Mouse (Mus musculus): ENCODE results near the gene Cep131. TPM values are rescaled to one million over a fixed set of nuclear protein-coding genes. Genes with fewer than 3 reads are reported as not detected.

The Cep131 gene
- polyA plus RNA-seq, 1 experiment from 2014 or later, result 14.2 TPM

DNA sequence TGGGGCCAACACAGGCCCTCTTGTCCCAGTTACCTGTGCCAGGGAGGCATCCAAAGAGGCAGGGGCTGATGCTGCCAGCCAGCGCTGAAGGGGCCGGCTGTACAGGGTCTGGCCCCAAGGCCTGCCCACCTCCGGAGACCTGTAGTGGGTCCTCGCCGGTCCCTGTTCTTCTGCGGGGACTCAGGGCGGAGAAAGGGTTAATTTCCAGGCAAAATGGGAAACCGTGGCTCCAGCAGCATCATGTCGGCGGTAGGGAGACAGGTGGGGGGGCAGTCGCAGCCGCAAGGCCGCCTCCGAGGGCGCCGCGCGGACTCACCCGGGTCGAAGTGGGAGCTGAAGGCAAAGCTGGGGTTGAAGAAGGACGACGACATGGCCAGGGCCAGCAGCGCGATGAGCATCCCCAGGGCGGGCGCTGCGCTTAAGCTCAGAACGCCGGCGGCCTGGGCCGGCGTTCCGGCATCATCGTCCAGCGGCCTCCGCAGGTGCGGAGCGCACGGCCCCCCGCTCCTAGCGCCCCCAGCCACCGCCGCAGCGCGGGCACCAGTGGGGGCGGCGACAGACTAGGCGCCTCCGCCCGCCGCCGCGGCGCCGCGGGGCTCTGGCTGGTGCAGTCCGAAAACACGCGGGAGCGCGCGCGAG, 40.0 kb downstream of the Cep131 start, which contains the start of gene Aatk:
Gene Aatk, minus strand, starts transcription at position 615 of the 639 bp plus-strand sequence.
- Histone ChIP-seq H3K4me3 (replicated peaks) (peak within 1 kb of the TSS; percentile 56), H3K27me3 (replicated peaks) (peaks cover 27% of the 10 kb centered on the region), H3K36me3 (no peaks in the 10 kb centered on the region), H3K9me3 (no peaks in the 10 kb centered on the region), H3K27ac (peak within 1 kb of the TSS; percentile 32; the same call in 1 of the 2 replicates), H3K4me1 (replicated peaks) (peaks cover 38% of the 10 kb centered on the region), H3K9ac (peak within 1 kb of the TSS; percentile 58), H3K4me2 (replicated peaks) (peak within 1 kb of the TSS; percentile 95)
- 2% methylated on average over 62 of the region's 63 CpGs for WGBS
- peak; percentile 32; the same call in 1 of the 2 replicates for ATAC-seq

DNA sequence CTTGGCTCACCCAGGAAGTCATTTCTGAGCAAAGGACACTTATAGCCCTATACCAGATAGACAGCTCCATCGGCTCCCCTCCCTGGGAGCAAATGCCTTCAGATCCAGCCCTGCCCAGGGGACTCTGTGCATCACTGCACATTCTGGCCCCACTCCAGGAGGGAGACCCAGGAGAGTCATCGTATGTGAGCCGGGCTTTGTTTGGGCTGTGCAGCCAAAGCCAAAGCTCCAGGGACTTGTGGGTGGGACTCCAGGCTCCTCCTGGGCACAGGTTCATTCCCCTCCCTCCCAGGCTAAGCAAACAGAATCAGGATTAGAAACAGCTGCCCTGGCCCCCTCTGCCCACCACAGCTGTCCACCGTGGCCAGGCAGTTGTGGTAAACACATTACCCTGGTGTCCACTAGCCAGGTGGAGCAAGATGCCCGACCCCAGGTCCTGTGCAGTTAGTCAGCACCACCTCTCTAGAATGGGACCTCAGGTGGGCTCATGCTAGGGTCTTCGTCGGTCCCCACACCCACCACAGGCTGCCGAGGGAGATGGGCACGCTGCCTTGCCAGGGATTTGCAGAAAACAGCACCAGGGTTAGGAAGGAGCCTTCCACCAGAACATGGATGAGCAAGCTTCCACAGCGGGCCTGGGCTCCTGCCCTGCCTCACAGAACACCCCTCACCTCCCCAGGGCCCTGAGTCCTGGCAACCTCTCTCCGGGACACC, 40.6 kb downstream of the Cep131 start:
- peaks cover 35% of the 10 kb centered on the region for H3K4me1 ChIP-seq (replicated peaks)
- ATAC-seq, result no peak
- no peaks in the 10 kb centered on the region for H3K9me3 ChIP-seq
- peak overlapping the region; percentile 95 for H3K4me2 ChIP-seq (replicated peaks)
- peaks cover 27% of the 10 kb centered on the region for H3K27me3 ChIP-seq (replicated peaks)
- H3K4me3 ChIP-seq (replicated peaks), result peak overlapping the region; percentile 56
- H3K9ac ChIP-seq, result peak overlapping the region; percentile 58
- no peak overlapping the region for H3K27ac ChIP-seq
- 44% methylated on average over 11 of the region's 11 CpGs for WGBS
- H3K36me3 ChIP-seq, result no peaks in the 10 kb centered on the region

DNA sequence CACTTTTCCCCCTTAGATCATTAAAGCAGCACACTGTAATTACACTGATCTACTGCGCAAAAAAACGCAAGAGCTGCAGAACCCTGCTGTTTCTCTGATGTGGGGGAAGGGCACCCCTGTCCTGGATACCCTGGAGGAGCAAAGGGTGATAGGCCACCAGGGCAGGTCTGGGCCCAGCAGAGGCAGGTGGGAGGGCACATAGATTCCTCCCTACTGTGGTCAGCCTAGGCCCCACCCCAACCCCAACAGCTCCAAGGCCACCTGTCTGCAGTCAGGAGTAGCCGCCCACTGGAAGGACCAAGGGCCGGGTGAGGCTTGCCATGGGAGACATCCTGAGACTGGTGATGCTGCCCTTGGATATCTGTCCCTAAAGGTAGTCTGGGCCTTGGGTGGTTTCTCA, 41.3 kb downstream of the Cep131 start:
- H3K4me1 ChIP-seq (replicated peaks), result peaks cover 35% of the 10 kb centered on the region
- no peak for ATAC-seq
- H3K4me3 ChIP-seq (replicated peaks), result no peak overlapping the region
- no peak overlapping the region for H3K9ac ChIP-seq
- H3K36me3 ChIP-seq, result no peaks in the 10 kb centered on the region
- H3K9me3 ChIP-seq, result no peaks in the 10 kb centered on the region
- peaks cover 27% of the 10 kb centered on the region for H3K27me3 ChIP-seq (replicated peaks)
- no peak overlapping the region for H3K27ac ChIP-seq
- peak overlapping the region; percentile 95; the same call in 1 of the 2 replicates for H3K4me2 ChIP-seq (replicated peaks)
- 65% methylated on average over 4 of the region's 4 CpGs for WGBS

DNA sequence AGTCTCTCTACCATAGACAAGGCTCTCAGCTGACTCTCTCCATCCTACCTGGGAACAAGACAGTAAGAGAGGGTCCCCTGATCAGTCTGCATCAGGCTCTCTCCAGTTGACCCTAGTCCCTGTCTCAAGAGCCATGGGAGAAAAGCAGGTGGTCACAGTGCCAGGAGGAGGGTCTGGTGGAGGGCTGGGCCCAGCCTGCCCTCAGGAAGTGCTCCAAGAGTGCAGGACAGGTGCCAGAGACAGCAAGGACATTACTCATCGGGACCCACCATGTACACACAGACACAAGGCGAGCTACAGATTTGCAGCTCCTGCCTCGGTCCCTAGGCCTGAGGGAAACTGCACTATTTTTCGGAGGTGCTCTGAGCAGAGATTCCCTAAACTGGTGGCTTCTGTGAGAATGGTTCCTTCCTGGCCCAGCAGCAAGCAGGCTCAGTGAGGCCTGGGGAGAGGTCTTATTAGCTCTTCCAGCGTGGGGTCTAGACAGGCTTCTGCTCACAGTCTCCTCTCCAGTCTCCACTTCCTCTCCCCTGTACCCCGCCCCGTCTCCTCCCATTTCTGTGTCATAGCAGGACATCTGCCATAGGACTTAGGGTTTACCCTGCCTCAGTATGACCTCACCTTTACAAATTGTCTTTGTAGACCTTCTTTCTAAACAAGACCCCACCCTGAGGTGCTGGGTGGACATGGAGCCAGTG, 44.3 kb downstream of the Cep131 start:
- Histone ChIP-seq H3K27ac (peak overlapping the region; percentile 15; the same call in 1 of the 2 replicates), H3K4me1 (replicated peaks) (peaks cover 29% of the 10 kb centered on the region), H3K4me3 (replicated peaks) (no peak overlapping the region), H3K9ac (0 out of 2 replicates have a peak overlapping the region, but pooled peaks have one; percentile 4), H3K9me3 (no peaks in the 10 kb centered on the region), H3K4me2 (replicated peaks) (no peak overlapping the region), H3K36me3 (no peaks in the 10 kb centered on the region), H3K27me3 (replicated peaks) (peaks cover 13% of the 10 kb centered on the region)
- 72% methylated on average over 7 of the region's 7 CpGs for WGBS
- ATAC-seq, result no peak

DNA sequence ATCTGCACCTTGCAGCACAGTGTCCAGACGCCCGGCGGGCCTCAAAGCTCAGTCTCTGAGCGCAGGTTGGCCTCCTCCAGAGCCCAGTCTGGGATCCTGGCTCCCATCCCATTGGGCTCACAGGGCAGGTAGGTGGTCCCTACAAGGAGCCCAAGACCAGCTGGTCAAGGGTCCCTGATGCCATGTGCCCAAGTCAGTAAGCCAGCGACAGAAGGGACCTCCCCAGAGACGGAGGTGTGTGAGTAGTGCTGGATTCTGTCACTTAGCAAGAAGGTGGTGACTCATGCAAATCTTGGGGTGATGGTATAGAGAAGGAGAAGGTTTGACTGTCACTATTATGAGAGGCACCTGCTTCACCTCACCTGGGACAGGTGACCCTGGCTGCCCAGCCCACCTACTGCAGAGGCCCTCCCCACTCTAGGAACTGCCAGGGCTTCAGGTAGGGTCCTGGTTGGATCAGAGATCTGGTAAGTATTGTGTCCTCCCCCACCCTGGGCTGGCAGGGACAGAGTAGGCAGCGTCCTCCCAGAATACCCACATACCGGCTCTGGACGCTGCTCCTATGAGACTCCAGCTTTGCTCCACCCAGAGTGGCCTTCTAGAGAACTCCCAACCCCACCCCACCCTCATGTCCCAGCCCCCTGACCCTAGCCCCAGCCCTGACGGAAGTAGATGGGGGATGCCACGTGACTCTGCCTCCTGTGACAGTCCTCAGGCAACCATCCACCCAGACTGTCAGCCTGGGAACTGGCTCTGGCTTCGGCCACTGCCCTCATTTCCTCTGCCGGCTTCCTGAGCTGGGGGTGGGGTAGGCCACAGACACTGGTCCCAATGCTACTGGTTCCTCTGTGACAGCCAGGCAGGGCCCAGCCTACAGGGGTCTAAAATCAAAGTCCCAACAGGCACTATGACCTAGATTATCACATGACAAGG, 45.2 kb downstream of the Cep131 start:
- peak; percentile 46 for ATAC-seq
- no peak overlapping the region for H3K4me3 ChIP-seq (replicated peaks)
- WGBS, result 59% methylated on average over 13 of the region's 13 CpGs
- H3K9ac ChIP-seq, result no peak overlapping the region
- H3K9me3 ChIP-seq, result no peaks in the 10 kb centered on the region
- H3K27ac ChIP-seq, result peak overlapping the region; percentile 15; the same call in 1 of the 2 replicates
- peaks cover 22% of the 10 kb centered on the region for H3K4me1 ChIP-seq (replicated peaks)
- H3K36me3 ChIP-seq, result no peaks in the 10 kb centered on the region
- no peak overlapping the region for H3K4me2 ChIP-seq (replicated peaks)
- H3K27me3 ChIP-seq (replicated peaks), result peaks cover 7% of the 10 kb centered on the region

DNA sequence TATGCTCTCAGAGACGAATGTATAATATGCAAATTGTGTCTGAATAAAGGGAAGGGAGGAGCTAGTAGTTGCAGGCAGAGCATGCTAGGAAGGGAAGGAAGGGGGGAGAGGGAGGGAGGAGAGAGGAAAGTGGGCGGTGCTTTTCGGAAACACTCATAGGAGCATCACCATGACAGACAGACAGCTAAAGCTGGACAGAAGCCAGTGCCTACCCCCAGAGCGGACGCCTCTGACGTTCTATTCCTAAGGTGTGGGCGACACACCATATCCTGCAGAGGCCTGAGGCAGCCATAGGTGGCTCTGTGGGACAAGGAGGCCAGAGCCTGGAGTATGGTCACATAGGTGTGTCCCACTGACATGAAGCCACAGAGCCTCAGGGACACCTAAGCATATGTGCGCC, 46.2 kb downstream of the Cep131 start:
- H3K27me3 ChIP-seq (replicated peaks), result no peaks in the 10 kb centered on the region
- H3K9me3 ChIP-seq, result no peaks in the 10 kb centered on the region
- ATAC-seq, result no peak
- H3K36me3 ChIP-seq, result no peaks in the 10 kb centered on the region
- peaks cover 13% of the 10 kb centered on the region; the same call in 1 of the 2 replicates for H3K4me1 ChIP-seq (replicated peaks)
- H3K4me3 ChIP-seq (replicated peaks), result no peak overlapping the region
- no peak overlapping the region for H3K27ac ChIP-seq
- H3K4me2 ChIP-seq (replicated peaks), result no peak overlapping the region
- 63% methylated on average over 8 of the region's 8 CpGs for WGBS
- no peak overlapping the region for H3K9ac ChIP-seq

DNA sequence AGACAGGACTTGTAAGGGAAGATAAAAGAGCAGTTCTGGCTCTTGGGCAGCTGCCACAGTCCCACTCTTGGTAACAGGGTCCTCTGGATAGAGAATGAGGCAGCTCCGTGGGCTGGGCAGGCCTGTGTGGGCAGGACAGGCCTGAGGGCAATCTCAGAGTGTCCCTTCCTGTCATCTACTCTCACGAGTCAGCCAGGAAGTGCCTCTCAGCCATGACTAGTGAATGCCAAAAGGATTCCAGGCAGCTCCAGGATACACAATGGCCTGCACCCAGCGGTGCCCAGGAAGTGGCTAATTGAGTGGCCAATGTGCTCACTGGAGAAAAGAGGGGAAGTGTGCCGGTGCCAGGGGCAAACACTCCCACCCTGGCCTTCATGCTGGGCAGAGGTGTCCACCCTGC, 47.0 kb downstream of the Cep131 start:
- Histone ChIP-seq H3K4me1 (replicated peaks) (peaks cover 13% of the 10 kb centered on the region; the same call in 1 of the 2 replicates), H3K9me3 (no peaks in the 10 kb centered on the region), H3K36me3 (no peaks in the 10 kb centered on the region), H3K4me2 (replicated peaks) (no peak overlapping the region), H3K4me3 (replicated peaks) (no peak overlapping the region), H3K27ac (peak overlapping the region; percentile 48), H3K9ac (no peak overlapping the region), H3K27me3 (replicated peaks) (no peaks in the 10 kb centered on the region)
- WGBS, result 36% methylated on average over 4 of the region's 4 CpGs
- no peak for ATAC-seq

DNA sequence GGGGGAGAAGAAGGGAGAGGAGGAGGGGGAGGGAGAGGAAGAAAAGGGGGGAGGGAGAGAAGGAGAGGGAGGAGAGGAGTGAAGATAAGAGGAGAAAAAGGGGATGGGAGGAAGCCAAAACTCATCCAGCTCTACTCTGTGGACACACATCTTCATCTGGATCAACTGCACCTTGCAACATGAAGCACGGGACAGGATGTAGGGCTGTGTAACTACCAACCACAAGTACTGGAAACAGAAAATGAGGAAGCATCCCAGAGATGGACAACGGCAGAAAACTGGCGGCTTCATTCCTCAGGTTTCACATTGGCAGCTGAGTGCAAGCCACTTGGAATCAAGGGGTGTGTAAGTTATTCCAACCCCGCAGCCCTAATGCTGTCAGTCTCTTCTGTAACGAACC, 51.9 kb downstream of the Cep131 start:
- H3K27ac ChIP-seq, result no peak overlapping the region
- H3K27me3 ChIP-seq (replicated peaks), result no peaks in the 10 kb centered on the region
- peaks cover 27% of the 10 kb centered on the region for H3K4me1 ChIP-seq (replicated peaks)
- no peak for ATAC-seq
- H3K4me2 ChIP-seq (replicated peaks), result no peak overlapping the region
- no peak overlapping the region for H3K4me3 ChIP-seq (replicated peaks)
- H3K9ac ChIP-seq, result no peak overlapping the region
- no peaks in the 10 kb centered on the region for H3K36me3 ChIP-seq
- 69% methylated on average over 5 of the region's 5 CpGs for WGBS
- no peaks in the 10 kb centered on the region for H3K9me3 ChIP-seq

DNA sequence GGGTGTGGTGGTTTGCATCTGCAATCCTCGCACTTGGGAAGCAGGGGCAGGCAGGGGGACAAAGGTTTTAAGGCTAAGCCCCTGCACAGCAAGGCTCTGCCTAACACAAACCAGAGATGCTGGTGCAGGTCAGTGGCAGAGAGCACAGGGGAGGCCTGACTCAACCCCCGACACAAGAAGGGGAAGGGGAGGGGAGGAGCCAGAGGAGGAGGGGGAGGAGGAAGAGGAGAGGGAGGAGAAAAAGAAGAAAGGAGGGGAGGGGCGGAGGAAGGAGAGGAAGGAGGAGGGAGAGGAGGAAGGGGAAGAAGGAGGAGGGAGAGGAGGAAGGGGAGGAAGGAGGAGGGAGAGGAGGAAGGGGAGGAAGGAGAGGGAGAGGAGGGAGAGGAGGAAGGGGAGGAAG, 52.3 kb downstream of the Cep131 start:
- no peak overlapping the region for H3K4me2 ChIP-seq (replicated peaks)
- no peak for ATAC-seq
- no peaks in the 10 kb centered on the region for H3K36me3 ChIP-seq
- H3K9ac ChIP-seq, result no peak overlapping the region
- WGBS, result 30% methylated on average over 3 of the region's 3 CpGs
- H3K9me3 ChIP-seq, result no peaks in the 10 kb centered on the region
- H3K4me3 ChIP-seq (replicated peaks), result no peak overlapping the region
- H3K4me1 ChIP-seq (replicated peaks), result peaks cover 26% of the 10 kb centered on the region
- no peaks in the 10 kb centered on the region for H3K27me3 ChIP-seq (replicated peaks)
- H3K27ac ChIP-seq, result peak overlapping the region; percentile 27; the same call in 1 of the 2 replicates

DNA sequence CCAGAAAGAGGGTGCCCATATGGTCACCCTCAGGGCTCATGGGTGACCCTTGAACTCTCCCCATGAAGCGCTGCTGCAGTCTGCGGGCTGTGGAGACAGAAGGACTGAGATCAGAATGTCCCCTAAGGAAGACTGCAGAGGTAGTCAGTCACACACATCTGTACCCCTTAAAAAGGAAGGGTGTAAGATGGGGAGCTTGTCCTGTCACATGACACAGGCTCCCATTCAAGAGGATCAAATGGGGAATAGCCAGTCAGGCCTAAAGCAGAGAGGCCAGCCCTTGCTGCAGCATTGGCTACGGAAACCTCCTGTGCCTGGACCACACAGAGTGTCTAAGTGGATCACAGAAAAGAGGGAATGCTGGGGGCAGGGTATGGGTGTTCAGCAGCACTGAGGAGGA, 53.2 kb downstream of the Cep131 start:
- Histone ChIP-seq H3K4me2 (replicated peaks) (no peak overlapping the region), H3K27ac (peak overlapping the region; percentile 44; the same call in 1 of the 2 replicates), H3K36me3 (no peaks in the 10 kb centered on the region), H3K4me1 (replicated peaks) (peaks cover 29% of the 10 kb centered on the region), H3K27me3 (replicated peaks) (no peaks in the 10 kb centered on the region), H3K9ac (no peak overlapping the region), H3K4me3 (replicated peaks) (no peak overlapping the region), H3K9me3 (no peaks in the 10 kb centered on the region)
- 72% methylated on average over 3 of the region's 3 CpGs for WGBS
- ATAC-seq, result no peak

DNA sequence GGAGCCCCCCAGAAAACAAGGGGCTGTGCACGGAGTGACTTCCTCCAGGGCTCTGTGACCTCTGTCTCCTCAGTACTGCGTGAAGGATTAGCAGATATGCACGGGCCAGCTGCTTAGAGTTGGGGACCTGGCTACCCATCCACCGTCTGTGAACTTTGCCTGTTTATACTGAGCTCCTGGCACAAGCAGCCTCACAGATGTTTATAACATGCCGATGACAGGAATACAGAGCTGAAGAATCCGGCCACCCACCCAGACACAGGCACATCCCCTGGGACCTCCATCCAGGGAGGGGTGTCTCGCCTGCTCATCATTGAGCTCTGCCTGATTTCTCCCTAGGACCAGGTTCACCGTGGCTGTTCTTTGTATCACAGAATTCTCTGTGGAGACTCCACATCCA, 54.6 kb downstream of the Cep131 start:
- peak overlapping the region; percentile 54; the same call in 1 of the 2 replicates for H3K27ac ChIP-seq
- peaks cover 35% of the 10 kb centered on the region for H3K4me1 ChIP-seq (replicated peaks)
- H3K27me3 ChIP-seq (replicated peaks), result no peaks in the 10 kb centered on the region
- H3K9me3 ChIP-seq, result no peaks in the 10 kb centered on the region
- H3K4me3 ChIP-seq (replicated peaks), result no peak overlapping the region
- 0 out of 2 replicates have a peak overlapping the region, but pooled peaks have one; percentile 14 for H3K4me2 ChIP-seq (replicated peaks)
- no peak for ATAC-seq
- no peak overlapping the region for H3K9ac ChIP-seq
- WGBS, result 33% methylated on average over 8 of the region's 8 CpGs
- no peaks in the 10 kb centered on the region for H3K36me3 ChIP-seq
